In the genomic region with DNA sequence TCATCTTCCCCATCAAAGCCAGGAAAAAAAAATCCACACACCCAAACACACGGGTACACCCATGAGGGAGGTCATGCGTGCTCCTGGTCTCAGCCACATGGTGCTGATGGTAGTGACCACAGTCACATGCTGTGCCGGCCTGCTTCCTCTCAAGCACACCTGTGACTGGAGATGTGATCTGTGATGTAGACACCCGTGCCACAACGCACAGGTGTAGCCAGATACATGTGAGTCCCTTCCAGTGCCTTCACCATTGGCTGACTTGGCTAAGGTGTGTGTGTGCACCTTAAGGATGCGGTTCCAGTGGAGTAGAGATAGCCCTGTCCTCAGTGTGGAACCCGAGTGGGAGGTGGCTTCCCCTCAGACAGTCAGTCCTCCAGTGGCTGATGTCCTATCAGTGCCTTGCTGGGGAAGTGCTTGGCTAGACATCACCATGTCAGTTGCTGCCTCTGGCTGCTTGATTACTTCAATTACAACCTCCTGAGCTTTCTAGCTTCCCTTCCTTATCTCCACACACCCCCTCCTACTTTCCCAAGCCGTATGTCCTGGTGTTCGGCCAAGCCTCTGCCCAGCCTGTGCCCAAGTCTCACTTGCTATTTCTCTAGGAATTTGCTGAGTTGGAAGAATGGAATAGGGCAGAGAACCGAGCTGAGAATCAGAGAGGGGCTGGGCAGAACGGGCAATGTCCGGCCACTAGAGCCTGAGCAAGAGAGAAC, we compare ENCODE assay signal across 19 mouse cellular contexts. TPM values are rescaled to one million over a fixed set of nuclear protein-coding genes. Genes with fewer than 3 reads are reported as not detected.
A peak's percentile ranks its signal among the peaks of the same experiment; 100 is the strongest.
DNase-seq lines count a peak whose midpoint lies in the region; ATAC-seq and TF ChIP-seq lines count a peak whose summit lies in the region.
"Had no signal": no experiment of that assay in that cellular context is flagged by ENCODE, and none has a peak within 500 bp of the region (broad histone marks: within the 10 kb centered on the region; RNA-seq: fewer than 3 reads in every experiment).

No protein-coding gene starts in this region.

- H3K9ac ChIP-seq in heart, embryonic 15.5 days: no peak overlapping the region
- H3K9ac ChIP-seq: forebrain, postnatal 0 days; hindbrain, embryonic 13.5 days; liver, postnatal 0 days had no signal

- peak overlapping the region; percentile 27; the same call in 1 of the 2 replicates for H3K4me2 ChIP-seq in heart, embryonic 15.5 days
- H3K4me2 ChIP-seq: embryonic facial prominence, embryonic 13.5 days; hindbrain, embryonic 13.5 days had no signal

- TF ChIP-seq CTCF in layer of hippocampus, adult 2 months (conservative IDR thresholded peaks at IDR 0.05): no peak

- no peak for ATAC-seq in heart, embryonic 15.5 days (replicated peaks; ENCODE audit: insufficient number of reproducible peaks, insufficient read depth, low FRiP score, low read depth)
- 0 out of 2 replicates have a peak, but pooled peaks have one; percentile 34 for ATAC-seq in megakaryocyte progenitor cell, adult 5-6 weeks (replicated peaks; ENCODE audit: poor library complexity)
- no peak for ATAC-seq in erythroblast, adult 5-6 weeks (replicated peaks; ENCODE audit: low FRiP score, poor library complexity, severe bottlenecking)
- ATAC-seq: forebrain, postnatal 0 days; liver, postnatal 0 days had no signal

- peaks cover 44% of the 10 kb centered on the region for H3K27me3 ChIP-seq in heart, embryonic 15.5 days
- H3K27me3 ChIP-seq in heart, embryonic 10.5 days (ENCODE audit: insufficient read depth, poor library complexity, severe bottlenecking): peaks cover 53% of the 10 kb centered on the region

- peaks cover 49% of the 10 kb centered on the region for H3K4me1 ChIP-seq in heart, embryonic 15.5 days (replicated peaks)
- peaks cover 50% of the 10 kb centered on the region for H3K4me1 ChIP-seq in heart, embryonic 10.5 days
- H3K4me1 ChIP-seq in brown adipose tissue, adult 24 weeks (ENCODE audit: control insufficient read depth, insufficient read depth, insufficient read length, low read length): peaks cover 14% of the 10 kb centered on the region

- H3K9me3 ChIP-seq in heart, embryonic 15.5 days (replicated peaks): no peaks in the 10 kb centered on the region
- H3K9me3 ChIP-seq in heart, embryonic 10.5 days: no peaks in the 10 kb centered on the region
- H3K9me3 ChIP-seq: embryonic facial prominence, embryonic 13.5 days; hindbrain, embryonic 13.5 days; limb, embryonic 10.5 days; midbrain, embryonic 10.5 days had no signal

- no peak overlapping the region for H3K27ac ChIP-seq in heart, embryonic 15.5 days
- H3K27ac ChIP-seq in heart, embryonic 10.5 days: no peak overlapping the region
- H3K27ac ChIP-seq in layer of hippocampus, adult 2 months: peak overlapping the region; percentile 28; the same call in 1 of the 2 replicates
- peak overlapping the region; percentile 33 for H3K27ac ChIP-seq in brown adipose tissue, adult 24 weeks (replicated peaks; ENCODE audit: low read depth, low read length)
- H3K27ac ChIP-seq: embryonic facial prominence, embryonic 13.5 days; hindbrain, embryonic 13.5 days; left cerebral cortex, adult 2 months; limb, embryonic 10.5 days; midbrain, embryonic 10.5 days had no signal

- H3K36me3 ChIP-seq in heart, embryonic 15.5 days: no peaks in the 10 kb centered on the region
- peaks cover 4% of the 10 kb centered on the region; the same call in 1 of the 2 replicates for H3K36me3 ChIP-seq in heart, embryonic 10.5 days

- no peak for DNase-seq in heart, embryonic 10.5 days (ENCODE audit: low spot score)
- no peak for DNase-seq in layer of hippocampus, adult 2 months (ENCODE audit: low spot score in 2 of 2)
- no peak for DNase-seq in layer of hippocampus, adult 9-11 months
- DNase-seq in layer of hippocampus, adult 11-12 months (ENCODE audit: low spot score): no peak
- DNase-seq: cerebellum, adult 8-10 months; forebrain, postnatal 0 days; liver, postnatal 0 days; right cerebral cortex, postnatal 25 days had no signal

- WGBS in heart, embryonic 15.5 days: 46% methylated on average over 12 of the region's 12 CpGs
- 48% methylated on average over 12 of the region's 12 CpGs for WGBS in heart, embryonic 10.5 days

- no peak overlapping the region for H3K4me3 ChIP-seq in heart, embryonic 15.5 days
- H3K4me3 ChIP-seq in heart, embryonic 10.5 days: no peak overlapping the region; the same call in 1 of the 2 replicates
- no peak overlapping the region for H3K4me3 ChIP-seq in layer of hippocampus, adult 2 months
- H3K4me3 ChIP-seq in brown adipose tissue, adult 24 weeks (ENCODE audit: insufficient read depth, low read depth, low read length): 0 out of 2 replicates have a peak overlapping the region, but pooled peaks have one; percentile 2
- H3K4me3 ChIP-seq: embryonic facial prominence, embryonic 13.5 days; hindbrain, embryonic 13.5 days; left cerebral cortex, adult 2 months; limb, embryonic 10.5 days; midbrain, embryonic 10.5 days had no signal

RNA-seq across cellular contexts. Expression of gene Tnxb, which starts 11.0 kb away (rescaled TPM):
- 2.3 and 3.2 TPM in 2 replicates for polyA plus RNA-seq in heart, embryonic 15.5 days (2015; fragmentation: Nextera tagmentation; extraction: Ambion mirVana)
- polyA plus RNA-seq in heart, embryonic 10.5 days (2016; fragmentation: Nextera tagmentation; extraction: Ambion mirVana): 0.04 and 0.07 TPM in 2 replicates
- 10 to 100 TPM; 10.9 to 11.0 TPM for total RNA-seq in layer of hippocampus, adult 2 months (2021)
- 9.7 and 10.1 TPM in 2 replicates for polyA plus RNA-seq in brown adipose tissue, adult 24 weeks (2012; ENCODE audit: insufficient read depth, insufficient read length, missing spikeins)
- total RNA-seq in megakaryocyte progenitor cell, adult 5-6 weeks (2015): not detected in 2 replicates
- total RNA-seq in megakaryocyte progenitor cell, adult 5-6 weeks (2017): not detected in 2 replicates
- total RNA-seq in erythroblast, adult 5-6 weeks (2015; ENCODE audit: low replicate concordance): not detected in 2 replicates
- not detected in 2 replicates for total RNA-seq in erythroblast, adult 5-6 weeks (2017; ENCODE audit: low replicate concordance)
- total RNA-seq: neutrophil, adult 5-6 weeks had no signal
- polyA plus RNA-seq: limb, embryonic 10.5 days; midbrain, embryonic 10.5 days had no signal

RNA-seq across cellular contexts. Expression of gene Atf6b, which starts 12.4 kb away (rescaled TPM):
- 39.6 and 54.5 TPM in 2 replicates for polyA plus RNA-seq in heart, embryonic 15.5 days (2015; fragmentation: Nextera tagmentation; extraction: Ambion mirVana)
- polyA plus RNA-seq in heart, embryonic 10.5 days (2016; fragmentation: Nextera tagmentation; extraction: Ambion mirVana): 74.0 and 76.8 TPM in 2 replicates
- total RNA-seq in layer of hippocampus, adult 2 months (2021): 10 to 100 TPM; 92.0 to 93.2 TPM
- polyA plus RNA-seq in brown adipose tissue, adult 24 weeks (2012; ENCODE audit: insufficient read depth, insufficient read length, missing spikeins): 16.2 and 17.1 TPM in 2 replicates
- total RNA-seq in megakaryocyte progenitor cell, adult 5-6 weeks (2015): 25.5 and 27.8 TPM in 2 replicates
- total RNA-seq in megakaryocyte progenitor cell, adult 5-6 weeks (2017): 24.3 and 30.2 TPM in 2 replicates
- 4.2 and 6.9 TPM in 2 replicates for total RNA-seq in erythroblast, adult 5-6 weeks (2015; ENCODE audit: low replicate concordance)
- 4.0 and 6.1 TPM in 2 replicates for total RNA-seq in erythroblast, adult 5-6 weeks (2017; ENCODE audit: low replicate concordance)

RNA-seq across cellular contexts. Expression of gene Fkbpl, which starts 14.8 kb away (rescaled TPM):
- polyA plus RNA-seq in heart, embryonic 15.5 days (2015; fragmentation: Nextera tagmentation; extraction: Ambion mirVana): 10.7 and 12.9 TPM in 2 replicates
- polyA plus RNA-seq in heart, embryonic 10.5 days (2016; fragmentation: Nextera tagmentation; extraction: Ambion mirVana): 12.6 TPM in 2 replicates
- 10 to 100 TPM; 16.2 to 18.8 TPM for total RNA-seq in layer of hippocampus, adult 2 months (2021)
- 11.1 and 26.4 TPM in 2 replicates for polyA plus RNA-seq in brown adipose tissue, adult 24 weeks (2012; ENCODE audit: insufficient read depth, insufficient read length, missing spikeins)
- total RNA-seq in megakaryocyte progenitor cell, adult 5-6 weeks (2015): 3.8 and 4.1 TPM in 2 replicates
- total RNA-seq in megakaryocyte progenitor cell, adult 5-6 weeks (2017): 17.7 and 40.0 TPM in 2 replicates
- total RNA-seq in erythroblast, adult 5-6 weeks (2015; ENCODE audit: low replicate concordance): not detected in 2 replicates
- total RNA-seq in erythroblast, adult 5-6 weeks (2017; ENCODE audit: low replicate concordance): 0.42 and 3.9 TPM in 2 replicates

RNA-seq across cellular contexts. Expression of gene Prrt1, which starts 30.0 kb away (rescaled TPM):
- polyA plus RNA-seq in heart, embryonic 15.5 days (2015; fragmentation: Nextera tagmentation; extraction: Ambion mirVana): 0.42 and 1.2 TPM in 2 replicates
- 0.11 TPM in 1 of 2 replicates, not detected in the other for polyA plus RNA-seq in heart, embryonic 10.5 days (2016; fragmentation: Nextera tagmentation; extraction: Ambion mirVana)
- 100 to 1,000 TPM; 276 to 305 TPM for total RNA-seq in layer of hippocampus, adult 2 months (2021)
- polyA plus RNA-seq in brown adipose tissue, adult 24 weeks (2012; ENCODE audit: insufficient read depth, insufficient read length, missing spikeins): not detected in 2 replicates
- 0.17 and 0.34 TPM in 2 replicates for total RNA-seq in megakaryocyte progenitor cell, adult 5-6 weeks (2015)
- not detected in 2 replicates for total RNA-seq in megakaryocyte progenitor cell, adult 5-6 weeks (2017)
- total RNA-seq in erythroblast, adult 5-6 weeks (2015; ENCODE audit: low replicate concordance): not detected in 2 replicates
- total RNA-seq in erythroblast, adult 5-6 weeks (2017; ENCODE audit: low replicate concordance): not detected in 2 replicates
- total RNA-seq: liver, adult 2 months; neutrophil, adult 5-6 weeks had no signal

RNA-seq across cellular contexts. Expression of gene Ppt2, which starts 31.0 kb away (rescaled TPM):
- polyA plus RNA-seq in heart, embryonic 15.5 days (2015; fragmentation: Nextera tagmentation; extraction: Ambion mirVana): 22.9 and 24.8 TPM in 2 replicates
- polyA plus RNA-seq in heart, embryonic 10.5 days (2016; fragmentation: Nextera tagmentation; extraction: Ambion mirVana): 24.3 and 27.5 TPM in 2 replicates
- 10 to 100 TPM; 46.8 to 55.8 TPM for total RNA-seq in layer of hippocampus, adult 2 months (2021)
- polyA plus RNA-seq in brown adipose tissue, adult 24 weeks (2012; ENCODE audit: insufficient read depth, insufficient read length, missing spikeins): 30.2 and 32.3 TPM in 2 replicates
- total RNA-seq in megakaryocyte progenitor cell, adult 5-6 weeks (2015): 26.5 and 33.5 TPM in 2 replicates
- 15.3 and 19.7 TPM in 2 replicates for total RNA-seq in megakaryocyte progenitor cell, adult 5-6 weeks (2017)
- total RNA-seq in erythroblast, adult 5-6 weeks (2015; ENCODE audit: low replicate concordance): 13.6 and 21.3 TPM in 2 replicates
- 2.9 and 3.3 TPM in 2 replicates for total RNA-seq in erythroblast, adult 5-6 weeks (2017; ENCODE audit: low replicate concordance)

Comparison
In these comparisons a context has a peak if more than half of its experiments do, and no peak if none do; other contexts are left out.
1. H3K27ac ChIP-seq: peak in layer of hippocampus, adult 2 months (single experiment) and brown adipose tissue, adult 24 weeks (single experiment); none in heart, embryonic 15.5 days (single experiment) and heart, embryonic 10.5 days (single experiment).
2. RNA of gene Tnxb, which starts 11.0 kb away (total RNA-seq): 10.9 to 11.0 TPM in layer of hippocampus, adult 2 months; not detected in megakaryocyte progenitor cell, adult 5-6 weeks and not detected in erythroblast, adult 5-6 weeks; every median in the first group is over 10 times any median in the second.